Mouse (Mus musculus) adipose tissue, adult 10 weeks (tissue): Measurements from ENCODE around the gene Akap12. TPM values are rescaled to one million over a fixed set of nuclear protein-coding genes. Genes with fewer than 3 reads are reported as not detected.

ENCODE experiments used
- polyA plus RNA-seq: library from polyadenylated mRNA; stranded (reverse); fragments of 350-450 nt; fragmentation: Illumina TruSeq; extraction: RNeasy Lipid Tissue Mini Kit (QIAGEN cat#74804); gene quantifications from one replicate; pipeline ENCODE4 v1.2.3, GENCODE M21; 2014; ENCODE audit warnings: low read depth, low replicate concordance

Akap12 gene
- 55.2 TPM for polyA plus RNA-seq

GRCm38 (mm10) chr10:4266041-4266930, at the start of gene Akap12:
Akap12 (plus strand) TSS chr10:4266380.

DNA sequence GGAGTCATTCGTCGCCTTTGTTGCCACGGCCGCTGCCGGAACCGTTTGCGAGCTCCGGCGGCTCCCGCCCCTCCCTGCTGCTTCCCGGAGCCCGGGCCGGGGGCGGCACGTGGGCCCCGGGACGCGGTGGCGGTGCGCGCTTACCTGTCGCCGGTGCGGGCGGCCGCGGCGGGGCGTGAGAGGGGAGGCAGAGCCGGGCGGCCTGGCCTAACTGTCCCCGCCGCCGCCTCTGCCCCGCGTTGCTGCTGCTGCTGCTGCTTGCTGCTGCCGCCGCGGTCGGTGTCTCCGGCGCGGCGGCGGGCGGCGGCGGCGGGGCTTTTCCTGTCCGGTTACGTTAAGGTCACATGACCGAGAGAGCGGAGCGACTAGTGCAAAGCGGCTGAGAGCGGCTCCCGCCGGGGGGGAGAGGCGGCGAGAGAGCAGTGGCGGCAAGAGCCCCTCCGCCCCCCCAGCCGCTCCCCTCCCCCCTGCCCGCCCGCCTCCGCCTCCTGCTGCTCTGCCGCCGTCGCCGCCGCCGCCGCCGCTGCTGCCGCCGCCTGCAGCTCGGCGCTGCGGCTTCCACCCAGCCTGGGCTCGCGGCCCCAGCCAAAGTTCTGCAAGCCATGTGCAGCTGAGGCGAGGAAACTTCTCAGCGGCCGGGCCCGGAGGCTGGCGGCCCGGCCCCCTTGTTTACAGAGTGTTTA, 121.7 kb downstream of the Akap12 start, which contains the start of gene Zbtb2:
Gene Zbtb2, minus strand, starts transcription at position 408 of the 683 bp plus-strand sequence.

Other genes with a start within 250 kb of the Akap12 start
- gene Zbtb2, start 121.7 kb downstream of the Akap12 start, polyA plus RNA-seq: 7.8 TPM
- 40.9 TPM for gene Rmnd1, start 166.0 kb downstream of the Akap12 start, polyA plus RNA-seq
- 12.6 TPM for gene Armt1, start 166.1 kb downstream of the Akap12 start, polyA plus RNA-seq
- 2.0 TPM for gene Ccdc170, start 216.1 kb downstream of the Akap12 start, polyA plus RNA-seq